Mouse (Mus musculus): ENCODE measurements at regions not wholly inside any gene's neighbourhood (a gene's known extent, or its start where the extent isn't known, plus 50 kb on each side); places are given as distances from the start of the nearest gene placed in this dataset.

- TF ChIP-seq CTCF (IDR thresholded peaks at IDR 0.05; ENCODE audit: borderline replicate concordance, control insufficient read depth, extremely low read depth, insufficient read depth, low read length, poor library complexity) (no peak), POLR2A (IDR thresholded peaks at IDR 0.05; ENCODE audit: control insufficient read depth, extremely low read depth, insufficient read depth, low read length, poor library complexity) (no peak)
These were observed 288.9 kb upstream of the 4931429L15Rik start for GRCm38 (mm10) chr9:46608695-46609094.

Data from thymus, adult 2 months (tissue).